Mouse (Mus musculus) spleen, embryonic (tissue): ENCODE data around the gene Smg1.

ENCODE experiments used
- CTCF ChIA-PET: fragments of 350-600 bp; sonication (Branson Sonifier 250); formaldehyde crosslinking; loops from one replicate; lab custom pipeline; 2022; lab: Charles Lee

The Smg1 gene

GRCm38 (mm10) chr7:118113541-118114297, 129.8 kb downstream of the Smg1 start:
- CTCF ChIA-PET: no interaction called here

- CTCF ChIA-PET: interaction anchor here (0.6 kb wide), 1 partner anchor 657 kb away, joined by 4 read pairs; no protein-coding TSS in a partner anchor
Measured at GRCm38 (mm10) chr7:118111128-118111527, 132.3 kb downstream of the Smg1 start.

- CTCF ChIA-PET: no interaction called here
Measured at GRCm38 (mm10) chr7:118107671-118108070, 135.8 kb downstream of the Smg1 start.

DNA sequence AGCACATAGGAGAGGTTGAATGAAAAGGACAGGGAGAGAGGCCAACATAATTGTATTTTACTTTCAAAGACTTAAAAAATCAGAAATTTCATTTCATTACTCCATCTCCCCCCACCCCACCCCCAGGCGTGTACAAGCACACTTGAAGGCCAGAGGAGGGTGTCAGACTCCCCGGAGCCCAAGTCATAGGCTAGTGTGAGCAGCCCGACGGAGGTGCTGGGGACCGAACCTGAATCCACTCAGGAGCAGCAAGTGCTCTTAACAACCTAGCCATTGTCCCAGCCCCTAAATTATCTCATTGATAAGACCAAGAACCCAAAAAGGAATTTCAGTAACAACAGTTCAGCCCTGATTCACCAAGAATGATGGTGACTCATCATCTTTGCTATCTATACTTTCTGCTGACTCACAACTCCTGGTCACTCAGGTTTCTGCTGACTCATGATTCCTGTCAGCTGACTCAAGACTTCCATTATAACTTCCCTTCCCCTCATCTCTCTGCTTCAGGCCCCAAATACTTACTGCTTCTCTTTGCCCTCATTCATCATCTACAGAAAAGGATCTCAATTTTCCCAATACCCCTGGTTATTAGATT, 138.9 kb downstream of the Smg1 start:
- CTCF ChIA-PET: no interaction called here

- CTCF ChIA-PET: no interaction called here
Measured at GRCm38 (mm10) chr7:118103462-118104379, 139.7 kb downstream of the Smg1 start.

DNA sequence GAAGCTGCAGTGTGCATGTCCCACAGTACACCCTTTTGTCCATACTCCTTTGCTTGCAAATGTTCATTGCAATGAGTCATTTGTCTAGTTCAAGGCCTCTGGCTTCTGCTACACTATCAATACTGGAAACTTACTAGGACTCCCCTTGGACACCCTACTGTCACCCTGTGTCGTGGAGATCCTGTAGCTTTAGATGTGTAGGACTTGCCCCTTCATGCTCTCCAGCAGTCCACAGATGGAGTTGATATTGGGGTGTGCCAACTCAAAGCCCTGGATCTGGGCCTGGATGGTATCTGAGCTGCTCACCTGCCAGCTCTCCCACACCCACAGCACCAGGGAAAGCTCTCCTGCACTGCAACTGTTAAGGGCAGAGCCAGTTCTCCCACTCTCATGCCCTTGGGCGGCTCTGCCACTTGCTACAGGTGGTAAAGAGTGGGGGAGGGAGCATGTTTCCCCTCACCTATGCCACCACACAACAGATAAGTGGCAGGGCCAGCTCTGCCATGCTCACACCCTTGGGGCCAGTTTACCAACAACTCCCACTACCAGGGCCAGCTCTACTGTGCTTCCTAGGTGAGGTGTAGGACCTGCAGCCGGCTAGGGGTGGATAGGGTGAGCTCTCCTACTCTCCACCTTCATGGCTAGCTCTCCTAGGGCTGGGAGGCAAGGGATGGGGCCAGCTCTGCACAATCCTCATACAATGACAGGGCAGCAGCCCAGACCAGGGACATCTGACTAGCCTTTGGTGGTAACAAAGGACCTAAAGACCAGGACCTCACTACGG, 140.6 kb downstream of the Smg1 start:
- CTCF ChIA-PET: no interaction called here

GRCm38 (mm10) chr7:118102231-118102630, 141.2 kb downstream of the Smg1 start:
- CTCF ChIA-PET: no interaction called here

DNA sequence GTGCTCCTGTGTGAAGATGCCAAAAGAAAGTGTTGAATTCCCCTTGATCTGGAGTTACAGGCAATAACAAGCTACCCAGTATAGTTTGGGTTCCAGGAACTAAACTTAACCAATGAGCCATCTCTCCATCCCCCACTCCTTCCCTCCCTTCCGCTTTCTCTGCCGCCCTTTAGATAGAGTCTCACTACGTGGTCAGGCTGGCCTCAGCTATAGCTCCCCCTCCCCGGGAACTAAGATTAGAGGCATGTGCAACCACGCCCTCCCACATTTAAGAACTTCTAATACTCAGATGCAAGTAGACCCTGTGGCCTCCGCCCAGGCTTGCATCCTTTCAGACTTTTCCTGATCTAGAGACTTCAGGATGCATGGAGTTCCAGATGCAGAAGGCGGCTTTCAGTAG, 145.9 kb downstream of the Smg1 start:
- CTCF ChIA-PET: no interaction called here
